Mouse (Mus musculus) heart, adult 18-20 months (tissue): ENCODE measurements around the gene Anp32a. TPM values are rescaled to one million over a fixed set of nuclear protein-coding genes. Genes with fewer than 3 reads are reported as not detected.

Experiments used
- DNase-seq, 2 experiments: peaks; one replicate each; pipeline ENCODE4 v3.0.0; 2021 to 2022; ENCODE audit warnings: mixed read lengths in 1 of 2
- long read RNA-seq, 2 experiments: library from polyadenylated mRNA; stranded (forward); transcript quantifications; one replicate each; pipeline ENCODE4 v2.0.0; 2021
- total RNA-seq, 2 experiments: library from RNA; stranded (reverse); gene quantifications; 2 replicates each; pipeline ENCODE4 v1.2.3; 2021

Gene Anp32a
- 100 to 1,000 TPM; 180 to 184 TPM for total RNA-seq
- long read RNA-seq, experiment 1, transcript Anp32a-201 (7 exons, 2,113 nt), result major isoform, 9 of 16 reads
- long read RNA-seq, experiment 1, partial matches to known transcripts, result 4 of 16 reads
- long read RNA-seq, experiment 1, other reads (novel, unspliced or antisense), result 1 of 16 reads
- long read RNA-seq, experiment 2, transcript Anp32a-201 (7 exons, 2,113 nt), result major isoform, 7 of 14 reads
- long read RNA-seq, experiment 2, partial matches to known transcripts, result 1 of 14 reads
- long read RNA-seq, experiment 2, other reads (novel, unspliced or antisense), result 6 of 14 reads

GRCm38 (mm10) chr9:62341123-62341486 lies at the start of gene Anp32a:
Gene Anp32a, plus strand, starts transcription at chr9:62341293.
- peak; percentile 99 for DNase-seq

GRCm38 (mm10) chr9:62295006-62295698 lies 45.9 kb upstream of the Anp32a start:
- peak; percentile 72 to 93 for DNase-seq

- no peak for DNase-seq
These were observed 44.2 kb upstream of the Anp32a start for GRCm38 (mm10) chr9:62296891-62297290.

- no peak for DNase-seq
These were observed 25.5 kb upstream of the Anp32a start for GRCm38 (mm10) chr9:62315556-62315955.

- DNase-seq, result no peak
These were observed 22.4 kb upstream of the Anp32a start for GRCm38 (mm10) chr9:62318729-62319128.

- no peak for DNase-seq
These were observed 17.3 kb upstream of the Anp32a start for GRCm38 (mm10) chr9:62323816-62324215.

GRCm38 (mm10) chr9:62325965-62326364 lies 15.1 kb upstream of the Anp32a start:
- DNase-seq, result no peak

GRCm38 (mm10) chr9:62334298-62334825 lies 6.7 kb upstream of the Anp32a start:
- DNase-seq, result no peak

- DNase-seq, result no peak
These were observed 5.7 kb upstream of the Anp32a start for GRCm38 (mm10) chr9:62335396-62335795.

GRCm38 (mm10) chr9:62337924-62338635 lies 3.0 kb upstream of the Anp32a start:
- peak; percentile 69 to 84 for DNase-seq

- DNase-seq, result no peak
These were observed 2.4 kb upstream of the Anp32a start for GRCm38 (mm10) chr9:62338636-62339191.

- no peak for DNase-seq
These were observed 581 bp upstream of the Anp32a start for GRCm38 (mm10) chr9:62340301-62341122.

GRCm38 (mm10) chr9:62341701-62342440 lies 778 bp downstream of the Anp32a start:
- DNase-seq, result peak; percentile 43 to 77

GRCm38 (mm10) chr9:62342441-62343191 lies 1.5 kb downstream of the Anp32a start:
- peak; percentile 68 to 81 for DNase-seq

- DNase-seq, result peak; percentile 89 to 91
These were observed 2.3 kb downstream of the Anp32a start for GRCm38 (mm10) chr9:62343192-62343903.

GRCm38 (mm10) chr9:62343904-62344491 lies 2.9 kb downstream of the Anp32a start:
- DNase-seq, result peak; percentile 69 to 86

- DNase-seq, result peak; percentile 84 to 90
These were observed 3.5 kb downstream of the Anp32a start for GRCm38 (mm10) chr9:62344545-62344944.

- DNase-seq, result peak; percentile 40 to 65
These were observed 4.0 kb downstream of the Anp32a start for GRCm38 (mm10) chr9:62345081-62345481.
